9 mouse cellular contexts compared by ENCODE assay signal in genomic region chr11:69557381-69557958, GRCm38 (mm10). TPM values are rescaled to one million over a fixed set of nuclear protein-coding genes. Genes with fewer than 3 reads are reported as not detected.
A peak's percentile ranks its signal among the peaks of the same experiment; 100 is the strongest.
DNase-seq lines count a peak whose midpoint lies in the region; ATAC-seq and TF ChIP-seq lines count a peak whose summit lies in the region.
"Had no signal": no experiment of that assay in that cellular context is flagged by ENCODE, and none has a peak within 500 bp of the region (broad histone marks: within the 10 kb centered on the region; RNA-seq: fewer than 3 reads in every experiment).

No protein-coding gene starts in this region.

- 11% methylated on average over 14 of the region's 14 CpGs for WGBS in forebrain, embryonic 12.5 days
- whole genome bisulfite sequencing in limb, embryonic 14.5 days: 29% methylated on average over 14 of the region's 14 CpGs

- TF ChIP-seq POLR2A in limb, embryonic 14.5 days (IDR thresholded peaks at IDR 0.05; ENCODE audit: borderline replicate concordance, extremely low read depth, insufficient read depth, insufficient read length): no peak

- peak overlapping the region; percentile 78 for H3K4me3 ChIP-seq in forebrain, embryonic 12.5 days (replicated peaks)
- H3K4me3 ChIP-seq in limb, embryonic 14.5 days (replicated peaks; ENCODE audit: low read length): 0 out of 2 replicates have a peak overlapping the region, but pooled peaks have one; percentile 2
- H3K4me3 ChIP-seq: liver, embryonic 13.5 days had no signal

- H3K4me2 ChIP-seq in forebrain, embryonic 12.5 days: peak overlapping the region; percentile 97
- peak overlapping the region; percentile 90; the same call in 1 of the 2 replicates for H3K4me2 ChIP-seq in limb, embryonic 14.5 days (replicated peaks; ENCODE audit: low read depth, low read length, severe bottlenecking)
- H3K4me2 ChIP-seq: liver, embryonic 13.5 days had no signal

- H3K27ac ChIP-seq in forebrain, embryonic 12.5 days: peak overlapping the region; percentile 76
- no peak overlapping the region for H3K27ac ChIP-seq in limb, embryonic 14.5 days (replicated peaks; ENCODE audit: low read depth, low read length)
- H3K27ac ChIP-seq: liver, embryonic 13.5 days had no signal

- peak overlapping the region; percentile 48; the same call in 1 of the 2 replicates for H3K9ac ChIP-seq in forebrain, embryonic 12.5 days
- 0 out of 2 replicates have a peak overlapping the region, but pooled peaks have one; percentile 21 for H3K9ac ChIP-seq in limb, embryonic 14.5 days (ENCODE audit: low read depth, low read length, severe bottlenecking)
- H3K9ac ChIP-seq: liver, embryonic 13.5 days had no signal

- H3K9me3 ChIP-seq in forebrain, embryonic 12.5 days: no peaks in the 10 kb centered on the region
- H3K9me3 ChIP-seq in limb, embryonic 14.5 days (ENCODE audit: control insufficient read depth, low read length): no peaks in the 10 kb centered on the region
- H3K9me3 ChIP-seq: liver, embryonic 13.5 days had no signal

- H3K27me3 ChIP-seq in forebrain, embryonic 12.5 days: 0 out of 2 replicates have a peak, but pooled peaks cover 7% of the 10 kb centered on the region
- no peaks in the 10 kb centered on the region for H3K27me3 ChIP-seq in limb, embryonic 14.5 days (ENCODE audit: control insufficient read depth, insufficient read depth, low read length)

- H3K4me1 ChIP-seq in forebrain, embryonic 12.5 days: peaks cover 91% of the 10 kb centered on the region
- peaks cover 48% of the 10 kb centered on the region for H3K4me1 ChIP-seq in limb, embryonic 14.5 days (ENCODE audit: control insufficient read depth, insufficient read depth, low read length)

- 0 out of 2 replicates have a peak, but pooled peaks have one; percentile 18 for ATAC-seq in forebrain, embryonic 12.5 days (ENCODE audit: low FRiP score)
- no peak for ATAC-seq in limb, embryonic 14.5 days (ENCODE audit: low FRiP score, low read depth)
- ATAC-seq in erythroblast, adult 5-6 weeks (replicated peaks; ENCODE audit: low FRiP score, poor library complexity, severe bottlenecking): no peak
- no peak for ATAC-seq in megakaryocyte-erythroid progenitor cell, adult 5-6 weeks (replicated peaks; ENCODE audit: low FRiP score, low TSS enrichment, poor library complexity, severe bottlenecking)

- H3K36me3 ChIP-seq in forebrain, embryonic 12.5 days (replicated peaks): peaks cover 24% of the 10 kb centered on the region
- H3K36me3 ChIP-seq in limb, embryonic 14.5 days (ENCODE audit: control insufficient read depth, insufficient read depth, low read length): peaks cover 34% of the 10 kb centered on the region

- peak; percentile 41 to 70 for DNase-seq in cerebellum, postnatal 25 days
- no peak for DNase-seq in cerebellum, adult 9-10 months
- DNase-seq in ES-CJ7 (ENCODE audit: low read depth, low spot score): peak; percentile 83
- no peak for DNase-seq in limb, embryonic 14.5 days (ENCODE audit: low spot score)
- no peak for DNase-seq in urinary bladder, adult 18-20 months (ENCODE audit: low spot score in 2 of 2)
- DNase-seq: liver, embryonic 13.5 days had no signal

RNA-seq across cellular contexts. Expression of gene Efnb3, which starts 2.5 kb away (rescaled TPM):
- polyA plus RNA-seq in forebrain, embryonic 12.5 days (2016; fragmentation: Nextera tagmentation; extraction: Ambion mirVana): 63.7 and 72.7 TPM in 2 replicates
- polyA plus RNA-seq in limb, embryonic 14.5 days (2012; rRNA removed): 57.6 and 78.1 TPM in 2 replicates
- 12.7 and 14.6 TPM in 2 replicates for polyA plus RNA-seq in limb, embryonic 14.5 days (2014; fragmentation: Nextera tagmentation; extraction: Ambion mirVana)
- 1.2 TPM in 1 of 2 replicates, not detected in the other for total RNA-seq in erythroblast, adult 5-6 weeks (2015; ENCODE audit: low replicate concordance)
- 1.3 and 2.2 TPM in 2 replicates for total RNA-seq in erythroblast, adult 5-6 weeks (2017; ENCODE audit: low replicate concordance)
- 1.3 and 3.0 TPM in 2 replicates for total RNA-seq in megakaryocyte-erythroid progenitor cell, adult 5-6 weeks (2014; fragmentation: Nextera tagmentation)
- 0.50 and 0.52 TPM in 2 replicates for total RNA-seq in megakaryocyte-erythroid progenitor cell, adult 5-6 weeks (2017)

RNA-seq across cellular contexts. Expression of gene Dnah2, which starts 8.6 kb away (rescaled TPM):
- 1.7 and 2.1 TPM in 2 replicates for polyA plus RNA-seq in forebrain, embryonic 12.5 days (2016; fragmentation: Nextera tagmentation; extraction: Ambion mirVana)
- 4.5 and 4.7 TPM in 2 replicates for polyA plus RNA-seq in limb, embryonic 14.5 days (2012; rRNA removed)
- 3.6 and 4.2 TPM in 2 replicates for polyA plus RNA-seq in limb, embryonic 14.5 days (2014; fragmentation: Nextera tagmentation; extraction: Ambion mirVana)
- total RNA-seq in erythroblast, adult 5-6 weeks (2015; ENCODE audit: low replicate concordance): not detected in 2 replicates
- not detected in 2 replicates for total RNA-seq in erythroblast, adult 5-6 weeks (2017; ENCODE audit: low replicate concordance)
- not detected in 2 replicates for total RNA-seq in megakaryocyte-erythroid progenitor cell, adult 5-6 weeks (2014; fragmentation: Nextera tagmentation)
- total RNA-seq in megakaryocyte-erythroid progenitor cell, adult 5-6 weeks (2017): not detected in 2 replicates

RNA-seq across cellular contexts. Expression of gene Wrap53, which starts 22.6 kb away (rescaled TPM):
- polyA plus RNA-seq in forebrain, embryonic 12.5 days (2016; fragmentation: Nextera tagmentation; extraction: Ambion mirVana): 33.0 and 36.0 TPM in 2 replicates
- 19.0 and 25.1 TPM in 2 replicates for polyA plus RNA-seq in limb, embryonic 14.5 days (2012; rRNA removed)
- 20.6 and 20.8 TPM in 2 replicates for polyA plus RNA-seq in limb, embryonic 14.5 days (2014; fragmentation: Nextera tagmentation; extraction: Ambion mirVana)
- total RNA-seq in erythroblast, adult 5-6 weeks (2015; ENCODE audit: low replicate concordance): 18.4 and 21.3 TPM in 2 replicates
- 7.7 and 8.9 TPM in 2 replicates for total RNA-seq in erythroblast, adult 5-6 weeks (2017; ENCODE audit: low replicate concordance)
- 36.5 and 51.0 TPM in 2 replicates for total RNA-seq in megakaryocyte-erythroid progenitor cell, adult 5-6 weeks (2014; fragmentation: Nextera tagmentation)
- total RNA-seq in megakaryocyte-erythroid progenitor cell, adult 5-6 weeks (2017): 9.6 and 14.5 TPM in 2 replicates

RNA-seq across cellular contexts. Expression of gene Trp53, which starts 22.7 kb away (rescaled TPM):
- 120 and 124 TPM in 2 replicates for polyA plus RNA-seq in forebrain, embryonic 12.5 days (2016; fragmentation: Nextera tagmentation; extraction: Ambion mirVana)
- 173 and 200 TPM in 2 replicates for polyA plus RNA-seq in limb, embryonic 14.5 days (2012; rRNA removed)
- 138 and 155 TPM in 2 replicates for polyA plus RNA-seq in limb, embryonic 14.5 days (2014; fragmentation: Nextera tagmentation; extraction: Ambion mirVana)
- total RNA-seq in erythroblast, adult 5-6 weeks (2015; ENCODE audit: low replicate concordance): 44.6 and 56.8 TPM in 2 replicates
- total RNA-seq in erythroblast, adult 5-6 weeks (2017; ENCODE audit: low replicate concordance): 25.1 and 28.0 TPM in 2 replicates
- 286 and 348 TPM in 2 replicates for total RNA-seq in megakaryocyte-erythroid progenitor cell, adult 5-6 weeks (2014; fragmentation: Nextera tagmentation)
- total RNA-seq in megakaryocyte-erythroid progenitor cell, adult 5-6 weeks (2017): 59.0 and 109 TPM in 2 replicates

RNA-seq across cellular contexts. Expression of gene Atp1b2, which starts 48.3 kb away (rescaled TPM):
- polyA plus RNA-seq in forebrain, embryonic 12.5 days (2016; fragmentation: Nextera tagmentation; extraction: Ambion mirVana): 11.9 and 12.6 TPM in 2 replicates
- 17.9 and 20.6 TPM in 2 replicates for polyA plus RNA-seq in limb, embryonic 14.5 days (2012; rRNA removed)
- polyA plus RNA-seq in limb, embryonic 14.5 days (2014; fragmentation: Nextera tagmentation; extraction: Ambion mirVana): 9.1 and 10.4 TPM in 2 replicates
- total RNA-seq in erythroblast, adult 5-6 weeks (2015; ENCODE audit: low replicate concordance): 10.6 and 24.0 TPM in 2 replicates
- 1.2 and 4.0 TPM in 2 replicates for total RNA-seq in erythroblast, adult 5-6 weeks (2017; ENCODE audit: low replicate concordance)
- 291 and 408 TPM in 2 replicates for total RNA-seq in megakaryocyte-erythroid progenitor cell, adult 5-6 weeks (2014; fragmentation: Nextera tagmentation)
- 32.8 and 68.9 TPM in 2 replicates for total RNA-seq in megakaryocyte-erythroid progenitor cell, adult 5-6 weeks (2017)

Comparison
In these comparisons a context has a peak if more than half of its experiments do, and no peak if none do; other contexts are left out.
1. DNase-seq: peak in cerebellum, postnatal 25 days (2 of 2) and ES-CJ7 (single experiment); none in cerebellum, adult 9-10 months (single experiment), limb, embryonic 14.5 days (single experiment) and urinary bladder, adult 18-20 months (0 of 2).